Mouse (Mus musculus) neural tube, embryonic 12.5 days (tissue): ENCODE results near the gene Snx21. TPM values are rescaled to one million over a fixed set of nuclear protein-coding genes. Genes with fewer than 3 reads are reported as not detected.

Experiments
- ATAC-seq: fragments of 200-750 bp; cut with Nextera tagmentation; 2 replicates; pipeline ENCODE4 v1.8.0; 2017; ENCODE audit warnings: low read depth, mild to moderate bottlenecking, moderate TSS enrichment, moderate library complexity; ENCODE audit not compliant: low FRiP score
- H3K27ac ChIP-seq: fragments of 300-500 bp; sonication (generic); 2 replicates; pipeline ENCODE4 v1.5.1; 2016
- H3K27me3 ChIP-seq: fragments of 300-500 bp; sonication (generic); replicated peaks from 2 replicates; pipeline ENCODE4 v1.6.1; 2016; ENCODE audit warnings: mild to moderate bottlenecking
- H3K36me3 ChIP-seq: fragments of 300-500 bp; sonication (generic); 2 replicates; pipeline ENCODE4 v1.6.1; 2016; ENCODE audit warnings: mild to moderate bottlenecking
- H3K4me1 ChIP-seq: fragments of 300-500 bp; sonication (generic); 2 replicates; pipeline ENCODE4 v1.6.1; 2016
- H3K4me2 ChIP-seq: fragments of 300-500 bp; sonication (generic); replicated peaks from 2 replicates; pipeline ENCODE4 v1.6.1; 2016; ENCODE audit warnings: mild to moderate bottlenecking
- H3K4me3 ChIP-seq: fragments of 300-500 bp; sonication (generic); 2 replicates; pipeline ENCODE4 v1.5.1; 2016
- H3K9ac ChIP-seq: fragments of 300-500 bp; sonication (generic); 2 replicates; pipeline ENCODE4 v1.6.1; 2016; ENCODE audit warnings: mild to moderate bottlenecking
- H3K9me3 ChIP-seq: fragments of 300-500 bp; sonication (generic); 2 replicates; pipeline ENCODE4 v1.6.1; 2016; ENCODE audit warnings: mild to moderate bottlenecking
- WGBS: fragments of 180-500 bp; shearing (Covaris S2); methylation state at CpG from one replicate; pipeline ENCODE4 v1.1.7; 2016; 5-methylcytosine and 5-hydroxymethylcytosine counted together
- polyA plus RNA-seq: library from polyadenylated mRNA; unstranded; fragments of >200 nt; fragmentation: Nextera tagmentation; extraction: Ambion mirVana; gene quantifications from 2 replicates; pipeline ENCODE4 v1.2.1, GENCODE M21; 2016

Gene Snx21
- polyA plus RNA-seq, 1 experiment from 2014 or later = 15.6 TPM

DNA sequence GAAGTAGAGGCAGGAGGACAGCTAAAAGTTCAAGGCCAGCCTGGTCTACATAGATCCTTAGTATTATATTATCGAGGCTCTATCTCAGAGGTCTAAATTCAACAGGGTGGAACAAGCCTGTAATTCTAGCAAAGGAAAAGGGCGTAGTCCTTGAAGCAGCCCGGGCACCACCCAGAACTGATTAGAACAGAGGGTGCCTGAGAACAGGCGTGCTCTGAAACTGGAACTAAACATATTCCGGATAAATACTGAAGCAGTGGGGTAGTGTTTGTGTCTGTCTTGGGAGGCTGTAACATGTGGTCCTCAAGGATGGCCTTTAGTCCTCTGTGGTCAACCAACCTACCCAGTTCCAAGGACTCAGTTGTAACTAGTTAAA lies 11.6 kb upstream of the Snx21 start:
- H3K36me3 ChIP-seq = peaks cover 15% of the 10 kb centered on the region
- peaks cover 22% of the 10 kb centered on the region for H3K4me1 ChIP-seq
- no peaks in the 10 kb centered on the region for H3K9me3 ChIP-seq
- H3K4me3 ChIP-seq = no peak overlapping the region
- 92% methylated on average over 5 of the region's 5 CpGs for WGBS
- ATAC-seq = no peak
- no peak overlapping the region for H3K4me2 ChIP-seq
- no peak overlapping the region for H3K27ac ChIP-seq
- no peaks in the 10 kb centered on the region for H3K27me3 ChIP-seq
- no peak overlapping the region for H3K9ac ChIP-seq

- ATAC-seq = no peak
- H3K9ac ChIP-seq = no peak overlapping the region
- H3K4me2 ChIP-seq = no peak overlapping the region
- WGBS = 85% methylated on average over 6 of the region's 6 CpGs
- no peak overlapping the region for H3K4me3 ChIP-seq
- H3K36me3 ChIP-seq = peaks cover 14% of the 10 kb centered on the region
- no peaks in the 10 kb centered on the region for H3K27me3 ChIP-seq
- no peak overlapping the region for H3K27ac ChIP-seq
- peaks cover 9% of the 10 kb centered on the region for H3K4me1 ChIP-seq
- no peaks in the 10 kb centered on the region for H3K9me3 ChIP-seq
Observed at GRCm38 (mm10) chr2:164776130-164776529, 9.5 kb upstream of the Snx21 start.

DNA sequence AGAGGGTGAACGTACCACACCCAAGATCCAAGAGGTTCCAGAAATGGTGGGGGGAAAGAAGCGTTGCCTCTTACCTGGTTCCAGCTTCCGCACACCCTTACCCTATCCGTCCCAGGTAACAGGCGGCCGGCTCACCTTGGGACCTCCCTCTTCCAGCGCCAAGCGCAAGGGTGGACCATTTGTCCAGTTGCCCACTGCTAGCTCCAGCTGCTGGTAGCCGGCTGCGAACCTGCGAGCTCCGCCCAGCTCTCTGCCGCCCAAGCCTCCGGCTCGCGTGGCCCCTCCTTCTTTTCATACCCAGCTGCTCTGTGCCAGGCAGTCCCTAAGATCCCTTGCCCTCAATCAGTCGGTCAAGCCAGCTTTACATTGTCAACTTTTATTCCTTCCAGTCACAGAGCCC lies 8.8 kb upstream of the Snx21 start:
- H3K27ac ChIP-seq = no peak overlapping the region
- H3K27me3 ChIP-seq = no peaks in the 10 kb centered on the region
- H3K4me3 ChIP-seq = no peak overlapping the region
- no peaks in the 10 kb centered on the region for H3K9me3 ChIP-seq
- WGBS = 66% methylated on average over 17 of the region's 17 CpGs
- no peak overlapping the region for H3K9ac ChIP-seq
- H3K4me1 ChIP-seq = peaks cover 2% of the 10 kb centered on the region; the same call in 1 of the 2 replicates
- H3K4me2 ChIP-seq = no peak overlapping the region
- peaks cover 7% of the 10 kb centered on the region; the same call in 1 of the 2 replicates for H3K36me3 ChIP-seq
- no peak for ATAC-seq

GRCm38 (mm10) chr2:164777246-164778014 lies 8.2 kb upstream of the Snx21 start:
- 0 out of 2 replicates have a peak, but pooled peaks cover 1% of the 10 kb centered on the region for H3K36me3 ChIP-seq
- no peaks in the 10 kb centered on the region for H3K4me1 ChIP-seq
- H3K27me3 ChIP-seq = no peaks in the 10 kb centered on the region
- no peak overlapping the region for H3K4me3 ChIP-seq
- no peak overlapping the region for H3K27ac ChIP-seq
- H3K4me2 ChIP-seq = no peak overlapping the region
- WGBS = 83% methylated on average over 30 of the region's 30 CpGs
- no peaks in the 10 kb centered on the region for H3K9me3 ChIP-seq
- no peak overlapping the region; the same call in 1 of the 2 replicates for H3K9ac ChIP-seq
- ATAC-seq = no peak

GRCm38 (mm10) chr2:164778015-164778287 lies 7.7 kb upstream of the Snx21 start:
- Histone ChIP-seq H3K4me3 (no peak overlapping the region), H3K4me1 (no peaks in the 10 kb centered on the region), H3K27me3 (no peaks in the 10 kb centered on the region), H3K36me3 (no peaks in the 10 kb centered on the region), H3K27ac (no peak overlapping the region), H3K9me3 (no peaks in the 10 kb centered on the region), H3K9ac (no peak overlapping the region), H3K4me2 (no peak overlapping the region)
- whole genome bisulfite sequencing = 92% methylated on average over 11 of the region's 11 CpGs
- no peak for ATAC-seq

- Histone ChIP-seq H3K9ac (no peak overlapping the region), H3K9me3 (no peaks in the 10 kb centered on the region), H3K27me3 (no peaks in the 10 kb centered on the region), H3K4me1 (no peaks in the 10 kb centered on the region), H3K27ac (no peak overlapping the region), H3K4me3 (no peak overlapping the region), H3K36me3 (no peaks in the 10 kb centered on the region), H3K4me2 (no peak overlapping the region)
- 87% methylated on average over 7 of the region's 7 CpGs for WGBS
- ATAC-seq = no peak
Observed at GRCm38 (mm10) chr2:164778809-164779208, 6.8 kb upstream of the Snx21 start.

DNA sequence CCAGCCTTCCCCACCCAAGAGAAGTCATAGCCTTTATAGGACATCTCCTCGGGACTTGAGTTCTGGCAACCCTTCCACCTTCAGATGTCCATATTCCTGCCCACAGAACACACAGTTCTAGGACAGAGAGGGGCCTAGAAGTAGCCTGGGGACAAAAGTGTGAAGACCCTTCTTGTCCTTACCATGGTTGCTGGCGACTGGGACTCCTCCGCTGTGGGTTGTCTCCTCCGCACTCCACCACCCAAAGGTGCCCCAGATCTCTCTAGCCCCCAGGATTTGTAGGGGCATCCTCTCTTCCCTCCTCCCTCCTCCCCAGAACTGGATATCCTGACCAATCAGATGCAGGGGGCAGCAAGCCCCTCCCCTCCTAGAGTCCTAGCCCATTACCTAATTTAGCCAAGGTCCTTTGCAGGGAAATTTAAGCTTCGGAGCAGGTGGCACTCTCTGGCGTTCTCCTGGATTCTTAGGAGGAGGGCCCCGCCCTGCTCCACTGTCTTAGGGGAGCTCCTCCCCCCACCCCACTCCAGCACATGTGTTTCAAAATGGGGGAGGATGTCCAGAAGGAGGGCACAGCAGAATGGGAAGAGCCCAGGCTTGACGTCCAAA lies 6.0 kb upstream of the Snx21 start, which contains the start of gene Tnnc2:
TSS of gene Tnnc2 (minus strand) at position 487 of the 606 bp plus-strand sequence.
- H3K9me3 ChIP-seq = no peaks in the 10 kb centered on the region
- no peak within 1 kb of the TSS for H3K4me2 ChIP-seq
- H3K27ac ChIP-seq = no peak within 1 kb of the TSS
- H3K27me3 ChIP-seq = no peaks in the 10 kb centered on the region
- no peak within 1 kb of the TSS for H3K9ac ChIP-seq
- no peak for ATAC-seq
- no peaks in the 10 kb centered on the region for H3K36me3 ChIP-seq
- no peaks in the 10 kb centered on the region for H3K4me1 ChIP-seq
- H3K4me3 ChIP-seq = no peak within 1 kb of the TSS
- WGBS = 72% methylated on average over 8 of the region's 8 CpGs

DNA sequence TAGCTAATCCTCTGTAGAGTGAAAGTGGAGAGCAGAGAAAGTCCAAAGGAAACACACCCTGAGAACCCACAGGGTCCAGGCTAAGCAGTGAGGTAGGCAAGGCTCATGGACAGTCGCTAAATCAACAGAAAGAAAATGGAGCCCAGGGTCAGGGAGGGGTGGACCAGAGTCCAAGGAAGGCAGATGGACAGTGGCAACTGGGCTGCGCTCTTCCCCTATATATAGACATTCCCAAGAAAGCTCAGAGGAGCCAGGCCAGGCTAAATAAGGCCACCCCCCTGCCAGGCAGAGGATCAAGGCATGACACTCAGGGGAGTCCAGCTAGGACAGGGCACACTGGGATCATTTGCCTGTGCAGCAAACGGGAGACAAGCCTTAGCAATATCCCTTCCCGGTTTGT lies 3.7 kb upstream of the Snx21 start:
- H3K4me3 ChIP-seq = no peak overlapping the region
- H3K9me3 ChIP-seq = no peaks in the 10 kb centered on the region
- 67% methylated on average over 4 of the region's 4 CpGs for WGBS
- H3K27ac ChIP-seq = no peak overlapping the region
- H3K4me1 ChIP-seq = no peaks in the 10 kb centered on the region
- H3K27me3 ChIP-seq = no peaks in the 10 kb centered on the region
- no peak overlapping the region for H3K9ac ChIP-seq
- H3K36me3 ChIP-seq = no peaks in the 10 kb centered on the region
- no peak for ATAC-seq
- no peak overlapping the region for H3K4me2 ChIP-seq

DNA sequence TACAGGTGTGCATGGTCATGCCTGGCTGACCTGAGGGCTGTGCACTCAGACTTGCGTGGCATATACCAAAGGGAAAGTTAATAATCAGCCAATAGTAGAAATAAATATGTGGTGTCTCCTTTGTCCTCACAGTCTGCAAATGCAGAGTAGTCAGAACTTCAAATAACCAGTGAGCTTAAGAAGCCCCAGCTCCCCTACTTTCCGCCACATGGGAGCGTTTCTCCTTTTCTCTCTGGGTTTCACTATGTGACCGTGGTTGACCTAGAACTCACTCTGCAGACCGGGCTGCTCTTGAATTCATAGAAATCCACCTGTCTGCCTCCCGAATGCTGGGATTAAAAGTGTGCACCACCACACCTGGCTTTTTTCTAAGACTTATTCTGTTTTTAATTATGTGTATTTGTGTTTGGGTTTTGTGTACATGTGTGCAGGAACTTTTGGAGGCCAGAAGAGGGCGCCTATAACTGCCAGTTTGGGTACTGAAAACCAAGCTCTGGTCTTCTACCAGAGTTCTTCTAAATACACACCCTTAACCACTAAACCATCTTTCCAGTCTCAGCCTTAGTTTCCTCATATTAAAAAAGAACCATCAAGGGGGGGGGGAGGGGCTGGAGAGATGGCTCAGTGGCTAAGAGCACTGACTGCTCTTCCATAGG lies 1.6 kb upstream of the Snx21 start:
- WGBS = 79% methylated on average over 7 of the region's 7 CpGs
- H3K27me3 ChIP-seq = no peaks in the 10 kb centered on the region
- H3K4me2 ChIP-seq = no peak overlapping the region
- H3K9me3 ChIP-seq = no peaks in the 10 kb centered on the region
- H3K4me3 ChIP-seq = no peak overlapping the region
- H3K4me1 ChIP-seq = no peaks in the 10 kb centered on the region
- no peak for ATAC-seq
- H3K36me3 ChIP-seq = peaks cover 2% of the 10 kb centered on the region; the same call in 1 of the 2 replicates
- no peak overlapping the region for H3K27ac ChIP-seq
- no peak overlapping the region for H3K9ac ChIP-seq

- H3K9me3 ChIP-seq = no peaks in the 10 kb centered on the region
- H3K36me3 ChIP-seq = peaks cover 3% of the 10 kb centered on the region; the same call in 1 of the 2 replicates
- peak overlapping the region; percentile 93 for H3K4me2 ChIP-seq
- H3K9ac ChIP-seq = peak overlapping the region; percentile 71; the same call in 1 of the 2 replicates
- H3K4me1 ChIP-seq = no peaks in the 10 kb centered on the region
- WGBS = 12% methylated on average over 7 of the region's 7 CpGs
- no peak overlapping the region for H3K27ac ChIP-seq
- ATAC-seq = no peak
- H3K4me3 ChIP-seq = peak overlapping the region; percentile 60
- H3K27me3 ChIP-seq = no peaks in the 10 kb centered on the region
Observed at GRCm38 (mm10) chr2:164784869-164785420, 678 bp upstream of the Snx21 start.

DNA sequence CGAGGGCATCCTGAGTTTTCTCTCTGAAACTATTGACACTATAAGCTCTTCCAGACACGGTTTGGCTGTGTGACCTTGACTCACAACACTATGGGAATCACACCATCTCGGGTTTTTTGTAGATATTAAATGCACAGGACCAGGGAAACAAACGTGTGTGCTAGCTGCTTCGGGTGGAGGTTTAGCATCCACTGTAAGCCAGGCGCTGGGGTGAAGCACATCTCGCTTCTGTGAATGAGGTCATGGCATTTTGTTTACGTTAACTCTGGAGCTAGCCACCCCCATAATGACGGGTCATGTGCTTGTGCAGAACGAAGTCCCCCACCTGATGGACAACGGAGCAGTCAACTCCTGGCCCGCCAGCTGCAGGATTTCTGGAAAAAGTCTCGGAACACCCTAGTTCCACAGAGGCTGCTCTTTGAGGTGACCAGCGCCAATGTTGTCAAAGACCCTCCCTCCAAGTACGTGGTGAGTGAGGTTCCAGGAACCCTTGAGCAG lies 814 bp downstream of the Snx21 start:
- WGBS = 11% methylated on average over 15 of the region's 15 CpGs
- H3K4me3 ChIP-seq = peak overlapping the region; percentile 60
- ATAC-seq = 0 out of 2 replicates have a peak, but pooled peaks have one; percentile 8
- H3K27ac ChIP-seq = no peak overlapping the region
- no peaks in the 10 kb centered on the region for H3K9me3 ChIP-seq
- H3K4me1 ChIP-seq = no peaks in the 10 kb centered on the region
- peaks cover 4% of the 10 kb centered on the region for H3K36me3 ChIP-seq
- peak overlapping the region; percentile 71 for H3K9ac ChIP-seq
- no peaks in the 10 kb centered on the region for H3K27me3 ChIP-seq
- H3K4me2 ChIP-seq = peak overlapping the region; percentile 93

DNA sequence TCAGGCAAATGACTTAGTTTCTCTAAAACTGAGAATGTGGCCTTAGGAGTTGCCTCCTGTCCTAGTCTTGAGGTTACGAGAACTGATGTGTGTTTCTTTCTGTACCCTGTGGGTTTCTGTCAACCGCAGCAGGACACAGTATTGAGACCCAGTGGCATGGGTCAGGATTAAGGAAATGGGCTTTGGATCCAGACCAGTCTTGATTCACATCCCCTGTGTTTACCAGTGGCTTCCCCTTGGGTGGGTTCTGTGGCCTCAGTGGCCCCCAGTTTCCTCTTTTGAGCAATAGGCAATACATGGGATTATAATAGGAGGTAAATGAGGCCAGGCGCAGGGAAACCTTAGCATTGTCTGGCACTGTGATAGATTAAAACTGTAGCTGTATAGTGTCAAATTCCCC lies 1.4 kb downstream of the Snx21 start:
- H3K36me3 ChIP-seq = peaks cover 10% of the 10 kb centered on the region
- H3K4me2 ChIP-seq = peak overlapping the region; percentile 93

More for the DNA sequence above, 1.4 kb downstream of the Snx21 start:
- H3K9me3 ChIP-seq = no peaks in the 10 kb centered on the region
- no peaks in the 10 kb centered on the region for H3K27me3 ChIP-seq
- no peak overlapping the region for H3K9ac ChIP-seq
- no peak overlapping the region for H3K27ac ChIP-seq
- ATAC-seq = no peak
- no peak overlapping the region for H3K4me3 ChIP-seq
- H3K4me1 ChIP-seq = no peaks in the 10 kb centered on the region
- 89% methylated on average over 3 of the region's 3 CpGs for WGBS
